Mouse (Mus musculus) stomach, postnatal 0 days (tissue): ENCODE results near the gene Cnn3.

Experiments used
- CTCF ChIP-seq: IDR thresholded peaks from 2 replicates; pipeline ENCODE4 v1.5.1; 2016; ENCODE audit warnings: antibody characterized with exemption, low read depth, mild to moderate bottlenecking, moderate library complexity
- EP300 ChIP-seq: optimal IDR thresholded peaks from 2 replicates; pipeline ENCODE3; 2016; ENCODE audit warnings: antibody characterized with exemption

DNA sequence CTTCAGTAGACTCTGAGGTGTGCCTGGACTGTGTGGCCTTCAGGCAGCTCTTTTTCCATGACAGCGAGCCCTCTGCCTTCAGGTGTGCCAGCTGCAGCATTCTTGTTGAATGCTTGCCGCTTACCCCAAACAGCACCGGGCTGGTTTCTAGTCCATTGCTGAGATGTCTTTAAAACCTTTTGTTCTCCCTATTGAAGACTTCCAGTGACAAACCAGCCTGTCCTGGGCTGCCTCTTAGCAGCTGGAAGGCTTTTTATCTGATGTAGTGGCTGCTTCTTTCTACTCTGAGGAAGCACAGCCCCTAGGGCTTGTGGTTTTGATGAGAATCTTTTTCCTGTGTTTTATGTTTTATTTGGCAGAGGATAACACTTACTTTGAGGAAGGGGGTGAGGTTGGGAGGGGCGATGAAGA lies 17.6 kb downstream of the Cnn3 start:
- TF ChIP-seq CTCF (no peak), EP300 (no peak)
